In genomic region chr11:17647441-17647840, GRCm38 (mm10) we compare ENCODE assay signal across 16 mouse cellular contexts.
"Had no signal": no experiment of that assay in that cellular context is flagged by ENCODE, and none has a peak within 500 bp of the region (broad histone marks: within the 10 kb centered on the region; RNA-seq: fewer than 3 reads in every experiment).

No protein-coding gene starts in this region.

- H3K36me3 ChIP-seq: neural tube, embryonic 13.5 days; neural tube, embryonic 15.5 days; stomach, embryonic 15.5 days had no signal

- H3K4me3 ChIP-seq: neural tube, embryonic 13.5 days; neural tube, embryonic 15.5 days; stomach, embryonic 15.5 days had no signal

- H3K27ac ChIP-seq: neural tube, embryonic 13.5 days; neural tube, embryonic 15.5 days; stomach, embryonic 15.5 days; stomach, postnatal 0 days had no signal

- H3K9me3 ChIP-seq: neural tube, embryonic 13.5 days; neural tube, embryonic 15.5 days; stomach, embryonic 15.5 days had no signal

- H3K27me3 ChIP-seq: neural tube, embryonic 13.5 days; neural tube, embryonic 15.5 days; stomach, embryonic 15.5 days had no signal

- H3K9ac ChIP-seq: neural tube, embryonic 13.5 days; neural tube, embryonic 15.5 days; stomach, embryonic 15.5 days had no signal

- DNase-seq: retina, postnatal 1 day; right cerebral cortex, adult 18-20 months; right cerebral cortex, postnatal 14 days; right cerebral cortex, postnatal 25 days; right cerebral cortex, postnatal 4 days; spleen, adult 18-20 months; thymus, adult 18-20 months; thymus, adult 2 months; thymus, postnatal 14 days; thymus, postnatal 25 days; thymus, postnatal 36 days; thymus, postnatal 4 days had no signal

- H3K4me1 ChIP-seq: neural tube, embryonic 13.5 days; neural tube, embryonic 15.5 days; stomach, embryonic 15.5 days had no signal

- H3K4me2 ChIP-seq: neural tube, embryonic 13.5 days; neural tube, embryonic 15.5 days; stomach, embryonic 15.5 days had no signal
